Mouse (Mus musculus) activated CD4-positive, CD25-positive, alpha-beta regulatory T cell (primary cell): Measurements from ENCODE around the gene Cyba. TPM values are rescaled to one million over a fixed set of nuclear protein-coding genes. Genes with fewer than 3 reads are reported as not detected.

Experiments used
- polyA plus RNA-seq, 2 experiments: library from polyadenylated mRNA; unstranded; fragments of 100-300 nt; shearing (Covaris generic); gene quantifications; one replicate each; pipeline ENCODE4 v1.2.1; 2017

Cyba gene
- polyA plus RNA-seq: 1,000 to 10,000 TPM in 1 of 2 experiments, 100 to 1,000 TPM in 1; 815 to 1,144 TPM

GRCm38 (mm10) chr8:122432443-122433268 is at the start of gene Cyba:
Gene Cyba, minus strand, starts transcription at chr8:122432930.

GRCm38 (mm10) chr8:122475580-122476320 is 43.0 kb upstream of the Cyba start, which contains the start of the genes Rnf166 and Ctu2:
Gene Rnf166, minus strand, starts transcription at chr8:122476064.
Gene Ctu2, plus strand, starts transcription at chr8:122476143.

GRCm38 (mm10) chr8:122460524-122461472 is 28.1 kb upstream of the Cyba start, which contains the start of gene Snai3:
Gene Snai3, minus strand, starts transcription at chr8:122460733.

GRCm38 (mm10) chr8:122443262-122444006 is 10.7 kb upstream of the Cyba start, which contains the start of gene Mvd:
Gene Mvd, minus strand, starts transcription at chr8:122443422.

GRCm38 (mm10) chr8:122421376-122422070 is 11.2 kb downstream of the Cyba start, which contains the start of gene Il17c:
Gene Il17c, plus strand, starts transcription at chr8:122422020.

DNA sequence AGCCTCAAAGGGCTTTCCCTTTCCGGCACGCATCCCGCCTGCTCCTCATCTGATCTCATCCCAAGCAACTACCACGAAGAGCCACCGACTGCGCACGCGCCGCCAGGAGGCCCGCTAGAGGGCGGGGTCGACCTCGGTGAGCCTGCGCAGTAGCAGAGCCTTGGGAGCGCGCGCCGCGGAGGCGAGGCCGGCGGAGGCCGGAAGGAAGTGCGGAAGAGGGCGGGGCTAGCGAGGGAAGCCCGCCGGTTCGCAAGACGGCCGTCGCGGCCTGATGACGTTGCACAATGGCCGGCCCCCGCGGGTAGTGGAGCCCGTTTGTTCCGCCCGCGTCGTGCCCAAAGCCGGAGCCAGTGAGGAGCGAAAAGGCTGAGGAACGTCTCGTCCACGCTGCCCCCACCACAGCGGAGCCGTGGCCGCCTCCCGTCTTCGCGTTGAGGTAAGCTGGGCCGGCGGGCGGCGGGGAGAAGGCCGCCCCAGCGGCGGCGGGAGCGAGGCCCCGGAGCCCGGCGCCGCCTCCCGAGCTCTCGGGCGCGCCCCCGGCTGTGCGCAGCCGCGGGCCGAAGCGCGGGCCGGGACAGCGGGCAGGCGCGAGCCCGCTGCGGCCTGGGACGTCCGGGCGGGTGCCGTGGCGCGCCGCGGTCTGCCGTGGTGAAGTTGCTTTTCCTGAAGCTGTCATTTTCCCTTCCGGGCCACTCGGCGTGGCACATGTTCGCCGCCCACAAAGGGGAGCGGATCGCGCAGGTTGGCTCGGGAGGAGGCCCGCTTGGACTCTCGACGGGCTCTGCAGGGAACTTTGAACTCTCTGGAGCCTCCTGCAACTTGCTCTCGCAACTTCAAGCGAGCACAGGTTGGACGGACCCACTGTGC is 56.1 kb downstream of the Cyba start, which contains the start of gene Zc3h18:
Gene Zc3h18, plus strand, starts transcription at position 245 of the 867 bp plus-strand sequence.

Other genes starting within 250 kb of the Cyba start
- gene Zfpm1, start 150.8 kb downstream of the Cyba start, polyA plus RNA-seq: 10 to 100 TPM; 31.6 to 35.1 TPM
- under 1 TPM in 1 of 2 experiments, not detected in 1; 0.26 TPM for gene Trhr2, start 72.2 kb downstream of the Cyba start, polyA plus RNA-seq
- gene Zc3h18, start 56.3 kb downstream of the Cyba start, polyA plus RNA-seq: 10 to 100 TPM; 32.9 to 46.8 TPM
- gene Il17c, start 10.9 kb downstream of the Cyba start, polyA plus RNA-seq: under 1 TPM; 0.54 to 0.58 TPM
- 10 to 100 TPM; 18.2 to 22.0 TPM for gene Mvd, start 10.5 kb upstream of the Cyba start, polyA plus RNA-seq
- 1 to 10 TPM; 5.3 to 6.0 TPM for gene Snai3, start 27.8 kb upstream of the Cyba start, polyA plus RNA-seq
- gene Rnf166, start 43.1 kb upstream of the Cyba start, polyA plus RNA-seq: 100 to 1,000 TPM; 135 to 165 TPM
- 10 to 100 TPM; 59.4 to 89.7 TPM for gene Ctu2, start 43.2 kb upstream of the Cyba start, polyA plus RNA-seq
- 10 to 100 TPM in 1 of 2 experiments, 1 to 10 TPM in 1; 3.8 to 18.3 TPM for gene Piezo1, start 118.4 kb upstream of the Cyba start, polyA plus RNA-seq
- 10 to 100 TPM; 18.4 to 32.8 TPM for gene Cdt1, start 135.1 kb upstream of the Cyba start, polyA plus RNA-seq
- 100 to 1,000 TPM; 210 to 270 TPM for gene Aprt, start 144.0 kb upstream of the Cyba start, polyA plus RNA-seq
- 10 to 100 TPM; 15.8 to 16.0 TPM for gene Galns, start 178.5 kb upstream of the Cyba start, polyA plus RNA-seq
- gene Trappc2l, start 178.7 kb upstream of the Cyba start, polyA plus RNA-seq: 10 to 100 TPM; 47.4 to 54.6 TPM
- gene Pabpn1l, start 189.8 kb upstream of the Cyba start, polyA plus RNA-seq: not detected